Mouse (Mus musculus) gastrocnemius, postnatal 14 days (tissue): Measurements from ENCODE around the gene Atxn2l. TPM values are rescaled to one million over a fixed set of nuclear protein-coding genes. Genes with fewer than 3 reads are reported as not detected.

Source experiments
- DNase-seq: peaks from one replicate; pipeline ENCODE4 v3.0.0; 2021; ENCODE audit warnings: mixed read lengths
- intact Hi-C: fragments of 180-260 bp; cut with DNase I; formaldehyde crosslinking; loops from one replicate; pipeline ENCODE4 v1.15.1; 2025; ENCODE audit warnings: low total_unique reads
- long read RNA-seq, 2 experiments: library from polyadenylated mRNA; stranded (forward); transcript quantifications; one replicate each; pipeline ENCODE4 v2.0.0; 2021
- total RNA-seq, 2 experiments: library from RNA; stranded (reverse); gene quantifications; 2 replicates each; pipeline ENCODE4 v1.2.3; 2021

The Atxn2l gene
- 10 to 100 TPM; 31.1 to 32.4 TPM for total RNA-seq
- long read RNA-seq, experiment 1, partial matches to known transcripts: 9 of 13 reads
- long read RNA-seq, experiment 1, other reads (novel, unspliced or antisense): 4 of 13 reads
- long read RNA-seq, experiment 2, partial matches to known transcripts: 2 of 14 reads
- long read RNA-seq, experiment 2, other reads (novel, unspliced or antisense): 12 of 14 reads

- intact Hi-C loops: no loop called here
These were observed at the start of gene Atxn2l for GRCm38 (mm10) chr7:126503273-126503878. Gene Atxn2l, minus strand, starts transcription at chr7:126503437.

GRCm38 (mm10) chr7:126545631-126546030 lies 42.4 kb upstream of the Atxn2l start:
- intact Hi-C loops: no loop called here
- no peak for DNase-seq

More at GRCm38 (mm10) chr7:126503273-126503878, at the start of gene Atxn2l:
- peak; percentile 99 for DNase-seq

GRCm38 (mm10) chr7:126541661-126542060 lies 38.4 kb upstream of the Atxn2l start:
- intact Hi-C loops: no loop called here
- DNase-seq: no peak

- intact Hi-C loops: no loop called here
- no peak for DNase-seq
These were observed 34.8 kb upstream of the Atxn2l start for GRCm38 (mm10) chr7:126537820-126538585.

- intact Hi-C loops: no loop called here
These were observed 33.2 kb upstream of the Atxn2l start for GRCm38 (mm10) chr7:126536466-126536865.

GRCm38 (mm10) chr7:126535766-126536165 lies 32.5 kb upstream of the Atxn2l start:
- intact Hi-C loops: no loop called here
- DNase-seq: no peak

More at GRCm38 (mm10) chr7:126536466-126536865, 33.2 kb upstream of the Atxn2l start:
- no peak for DNase-seq

- DNase-seq: no peak
- intact Hi-C loops: no loop called here
These were observed 30.2 kb upstream of the Atxn2l start for GRCm38 (mm10) chr7:126533434-126533833.

- intact Hi-C loops: loop anchor here (5.0 kb wide), 1 partner anchor 126 kb away; no protein-coding TSS in a partner anchor
- DNase-seq: no peak
These were observed 24.9 kb upstream of the Atxn2l start for GRCm38 (mm10) chr7:126528166-126528577.

- intact Hi-C loops: no loop called here
- DNase-seq: no peak
These were observed 20.1 kb upstream of the Atxn2l start for GRCm38 (mm10) chr7:126523316-126523715.

GRCm38 (mm10) chr7:126519513-126519912 lies 16.3 kb upstream of the Atxn2l start:
- intact Hi-C loops: no loop called here
- DNase-seq: peak; percentile 47

GRCm38 (mm10) chr7:126518261-126518941 lies 15.2 kb upstream of the Atxn2l start:
- intact Hi-C loops: no loop called here
- DNase-seq: no peak

- DNase-seq: no peak
- intact Hi-C loops: no loop called here
These were observed 8.1 kb upstream of the Atxn2l start for GRCm38 (mm10) chr7:126511287-126511686.

- intact Hi-C loops: no loop called here
These were observed 4.0 kb upstream of the Atxn2l start for GRCm38 (mm10) chr7:126507126-126507778.

GRCm38 (mm10) chr7:126504913-126505312 lies 1.7 kb upstream of the Atxn2l start:
- no peak for DNase-seq

More at GRCm38 (mm10) chr7:126507126-126507778, 4.0 kb upstream of the Atxn2l start:
- no peak for DNase-seq

GRCm38 (mm10) chr7:126502751-126503150 lies 486 bp downstream of the Atxn2l start:
- intact Hi-C loops: no loop called here
- DNase-seq: no peak

More at GRCm38 (mm10) chr7:126504913-126505312, 1.7 kb upstream of the Atxn2l start:
- intact Hi-C loops: no loop called here

- peak; percentile 94 for DNase-seq
- intact Hi-C loops: no loop called here
These were observed 1.1 kb downstream of the Atxn2l start for GRCm38 (mm10) chr7:126502023-126502741.

- DNase-seq: no peak
- intact Hi-C loops: no loop called here
These were observed 1.6 kb downstream of the Atxn2l start for GRCm38 (mm10) chr7:126501684-126502022.

- no peak for DNase-seq
- intact Hi-C loops: no loop called here
These were observed 3.8 kb downstream of the Atxn2l start for GRCm38 (mm10) chr7:126499416-126499815.

GRCm38 (mm10) chr7:126497966-126498365 lies 5.3 kb downstream of the Atxn2l start:
- intact Hi-C loops: no loop called here
- no peak for DNase-seq
